Mouse (Mus musculus) heart, embryonic 13.5 days (tissue): ENCODE data around the gene Vrk1. TPM values are rescaled to one million over a fixed set of nuclear protein-coding genes. Genes with fewer than 3 reads are reported as not detected.

ENCODE experiments used
- polyA plus RNA-seq: library from polyadenylated mRNA; unstranded; fragments of >200 nt; fragmentation: Nextera tagmentation; extraction: Ambion mirVana; gene quantifications from 2 replicates; pipeline ENCODE4 v1.2.1, GENCODE M21; 2015

The Vrk1 gene
- polyA plus RNA-seq, 1 experiment from 2014 or later, result 41.4 TPM

Other genes starting within 250 kb of the Vrk1 start
- gene Papola, start 225.5 kb upstream of the Vrk1 start, polyA plus RNA-seq, result 134 and 146 TPM in 2 replicates